Mouse (Mus musculus) liver, embryonic 16.5 days (tissue): ENCODE measurements around the gene Cyb5r2. TPM values are rescaled to one million over a fixed set of nuclear protein-coding genes. Genes with fewer than 3 reads are reported as not detected.

Source experiments
- ATAC-seq: fragments of 200-750 bp; cut with Nextera tagmentation; 2 replicates; pipeline ENCODE4 v1.8.0; 2017; ENCODE audit warnings: low read depth, mild to moderate bottlenecking, moderate number of reproducible peaks, moderate library complexity
- H3K27ac ChIP-seq: fragments of 300-500 bp; sonication (generic); 2 replicates; pipeline ENCODE4 v1.5.1; 2014; ENCODE audit warnings: mild to moderate bottlenecking, low read length
- H3K27me3 ChIP-seq: fragments of 300-500 bp; sonication (generic); 2 replicates; pipeline ENCODE4 v1.6.1; 2014; ENCODE audit warnings: low read depth, low read length, mixed read lengths; ENCODE audit not compliant: control insufficient read depth, insufficient read depth
- H3K36me3 ChIP-seq: fragments of 300-500 bp; sonication (generic); 2 replicates; pipeline ENCODE4 v1.6.1; 2014; ENCODE audit warnings: mild to moderate bottlenecking; ENCODE audit not compliant: control insufficient read depth, insufficient read depth
- H3K4me1 ChIP-seq: fragments of 300-500 bp; sonication (generic); 2 replicates; pipeline ENCODE4 v1.6.1; 2014; ENCODE audit warnings: low read depth, low read length, mixed read lengths; ENCODE audit not compliant: control insufficient read depth
- H3K4me2 ChIP-seq: fragments of 300-500 bp; sonication (generic); 2 replicates; pipeline ENCODE4 v1.6.1; 2014; ENCODE audit warnings: low read depth, low read length, mixed read lengths
- H3K4me3 ChIP-seq: fragments of 300-500 bp; sonication (generic); 2 replicates; pipeline ENCODE4 v1.5.1; 2014; ENCODE audit warnings: low read depth, mild to moderate bottlenecking, low read length
- H3K9ac ChIP-seq: fragments of 300-500 bp; sonication (generic); 2 replicates; pipeline ENCODE4 v1.6.1; 2014; ENCODE audit warnings: low read depth, low read length
- H3K9me3 ChIP-seq: fragments of 300-500 bp; sonication (generic); replicated peaks from 2 replicates; pipeline ENCODE4 v1.6.1; 2016; ENCODE audit warnings: low read length; ENCODE audit not compliant: control insufficient read depth
- WGBS: fragments of 180-500 bp; shearing (Covaris S2); extraction: QIAGEN DNeasy Blood & Tissue Kit; methylation state at CpG from one replicate; pipeline ENCODE4 v1.1.7; 2014; ENCODE audit not compliant: insufficient replicate concordance; 5-methylcytosine and 5-hydroxymethylcytosine counted together
- polyA plus RNA-seq: library from polyadenylated mRNA; unstranded; fragments of >200 nt; fragmentation: Nextera tagmentation; extraction: Ambion mirVana; gene quantifications from 2 replicates; pipeline ENCODE4 v1.2.1, GENCODE M21; 2015

The Cyb5r2 gene
- polyA plus RNA-seq, 1 experiment from 2014 or later: 0.08 TPM

GRCm38 (mm10) chr7:107708491-107709112 is 49.2 kb downstream of the Cyb5r2 start:
- 2% methylated on average over 10 of the region's 10 CpGs for WGBS
- H3K9ac ChIP-seq: no peak overlapping the region
- no peaks in the 10 kb centered on the region for H3K27me3 ChIP-seq
- peak; percentile 82 for ATAC-seq
- H3K4me3 ChIP-seq: no peak overlapping the region
- no peaks in the 10 kb centered on the region for H3K36me3 ChIP-seq
- H3K27ac ChIP-seq: 0 out of 2 replicates have a peak overlapping the region, but pooled peaks have one; percentile 5
- no peaks in the 10 kb centered on the region for H3K9me3 ChIP-seq
- peak overlapping the region; percentile 49 for H3K4me2 ChIP-seq
- H3K4me1 ChIP-seq: peaks cover 5% of the 10 kb centered on the region; the same call in 1 of the 2 replicates

GRCm38 (mm10) chr7:107707650-107708049 is 50.2 kb downstream of the Cyb5r2 start:
- no peak overlapping the region for H3K4me3 ChIP-seq
- 22% methylated on average over 9 of the region's 9 CpGs for WGBS
- H3K4me1 ChIP-seq: peaks cover 5% of the 10 kb centered on the region; the same call in 1 of the 2 replicates
- H3K27ac ChIP-seq: no peak overlapping the region
- H3K9me3 ChIP-seq: no peaks in the 10 kb centered on the region
- no peak overlapping the region for H3K9ac ChIP-seq
- no peak overlapping the region for H3K4me2 ChIP-seq
- 0 out of 2 replicates have a peak, but pooled peaks have one; percentile 10 for ATAC-seq
- no peaks in the 10 kb centered on the region for H3K36me3 ChIP-seq
- no peaks in the 10 kb centered on the region for H3K27me3 ChIP-seq

GRCm38 (mm10) chr7:107705941-107706340 is 51.9 kb downstream of the Cyb5r2 start:
- no peak overlapping the region for H3K4me2 ChIP-seq

GRCm38 (mm10) chr7:107702461-107703380 is 55.1 kb downstream of the Cyb5r2 start:
- Histone ChIP-seq H3K9me3 (no peaks in the 10 kb centered on the region), H3K4me1 (no peaks in the 10 kb centered on the region), H3K36me3 (no peaks in the 10 kb centered on the region), H3K27me3 (no peaks in the 10 kb centered on the region), H3K4me3 (no peak overlapping the region), H3K9ac (no peak overlapping the region), H3K4me2 (no peak overlapping the region), H3K27ac (no peak overlapping the region)
- 49% methylated on average over 13 of the region's 13 CpGs for WGBS
- no peak for ATAC-seq

More at GRCm38 (mm10) chr7:107705941-107706340, 51.9 kb downstream of the Cyb5r2 start:
- 67% methylated on average over 5 of the region's 5 CpGs for WGBS
- no peak overlapping the region for H3K9ac ChIP-seq
- peaks cover 5% of the 10 kb centered on the region; the same call in 1 of the 2 replicates for H3K4me1 ChIP-seq
- no peaks in the 10 kb centered on the region for H3K36me3 ChIP-seq
- no peak overlapping the region for H3K4me3 ChIP-seq
- no peak for ATAC-seq
- H3K9me3 ChIP-seq: no peaks in the 10 kb centered on the region
- no peak overlapping the region for H3K27ac ChIP-seq
- H3K27me3 ChIP-seq: no peaks in the 10 kb centered on the region

GRCm38 (mm10) chr7:107700646-107701045 is 57.2 kb downstream of the Cyb5r2 start:
- no peaks in the 10 kb centered on the region for H3K36me3 ChIP-seq
- H3K4me2 ChIP-seq: no peak overlapping the region
- no peak for ATAC-seq
- H3K9ac ChIP-seq: no peak overlapping the region
- no peak overlapping the region for H3K27ac ChIP-seq
- no peak overlapping the region for H3K4me3 ChIP-seq
- H3K4me1 ChIP-seq: no peaks in the 10 kb centered on the region; the same call in 1 of the 2 replicates
- no peaks in the 10 kb centered on the region for H3K9me3 ChIP-seq
- 62% methylated on average over 5 of the region's 5 CpGs for WGBS
- no peaks in the 10 kb centered on the region for H3K27me3 ChIP-seq

- H3K9ac ChIP-seq: no peak overlapping the region
- H3K36me3 ChIP-seq: no peaks in the 10 kb centered on the region
- H3K4me1 ChIP-seq: no peaks in the 10 kb centered on the region; the same call in 1 of the 2 replicates
- H3K4me3 ChIP-seq: no peak overlapping the region
- H3K27me3 ChIP-seq: no peaks in the 10 kb centered on the region
- no peak overlapping the region for H3K27ac ChIP-seq
- 44% methylated on average over 1 of the region's 1 CpGs for WGBS
- peak; percentile 54 for ATAC-seq
- H3K9me3 ChIP-seq: no peaks in the 10 kb centered on the region
- no peak overlapping the region for H3K4me2 ChIP-seq
These were observed 57.9 kb downstream of the Cyb5r2 start for GRCm38 (mm10) chr7:107699926-107700325.

Other genes starting within 250 kb of the Cyb5r2 start
- gene Olfml1, start 190.6 kb downstream of the Cyb5r2 start, polyA plus RNA-seq: 1.0 and 1.3 TPM in 2 replicates
- gene Ppfibp2, start 162.8 kb downstream of the Cyb5r2 start, polyA plus RNA-seq: 4.2 and 4.6 TPM in 2 replicates
- gene 5330417H12Rik, start 132.9 kb downstream of the Cyb5r2 start, polyA plus RNA-seq: not detected in 2 replicates
- not detected in 2 replicates for gene Ovch2, start 43.2 kb upstream of the Cyb5r2 start, polyA plus RNA-seq
- not detected in 2 replicates for gene Olfr467, start 54.2 kb upstream of the Cyb5r2 start, polyA plus RNA-seq
- gene Olfr469, start 67.5 kb upstream of the Cyb5r2 start, polyA plus RNA-seq: not detected in 2 replicates
- not detected in 2 replicates for gene Olfr470, start 89.5 kb upstream of the Cyb5r2 start, polyA plus RNA-seq
- gene Olfr472, start 139.9 kb upstream of the Cyb5r2 start, polyA plus RNA-seq: not detected in 2 replicates
- not detected in 2 replicates for gene Olfr473, start 172.4 kb upstream of the Cyb5r2 start, polyA plus RNA-seq
- gene Olfr474, start 196.6 kb upstream of the Cyb5r2 start, polyA plus RNA-seq: not detected in 2 replicates
- not detected in 2 replicates for gene Olfr476, start 206.8 kb upstream of the Cyb5r2 start, polyA plus RNA-seq
- not detected in 2 replicates for gene Olfr477, start 228.7 kb upstream of the Cyb5r2 start, polyA plus RNA-seq